ENCODE assay signal across 8 mouse cellular contexts in genomic region chr9:44724223-44724622, GRCm38 (mm10). TPM values are rescaled to one million over a fixed set of nuclear protein-coding genes. Genes with fewer than 3 reads are reported as not detected.
DNase-seq lines count a peak whose midpoint lies in the region; ATAC-seq and TF ChIP-seq lines count a peak whose summit lies in the region.

No protein-coding gene starts in this region.

- H3K36me3 ChIP-seq in kidney, adult 2 months (ENCODE audit: control insufficient read depth, insufficient read depth, low read length) = no peaks in the 10 kb centered on the region
- H3K36me3 ChIP-seq in embryonic facial prominence, embryonic 10.5 days (replicated peaks) = peaks cover 28% of the 10 kb centered on the region; the same call in 1 of the 2 replicates
- H3K36me3 ChIP-seq in heart, embryonic 10.5 days = 0 out of 2 replicates have a peak, but pooled peaks cover 11% of the 10 kb centered on the region
- no peaks in the 10 kb centered on the region for H3K36me3 ChIP-seq in neural tube, embryonic 13.5 days

- no peak overlapping the region for H3K4me2 ChIP-seq in neural tube, embryonic 13.5 days

- TF ChIP-seq POLR2A in kidney, adult 2 months (IDR thresholded peaks at IDR 0.05; ENCODE audit: low read depth, low read length) = no peak

- H3K4me1 ChIP-seq in kidney, adult 2 months (ENCODE audit: control insufficient read depth, insufficient read depth, low read length) = peaks cover 23% of the 10 kb centered on the region
- peaks cover 96% of the 10 kb centered on the region for H3K4me1 ChIP-seq in embryonic facial prominence, embryonic 10.5 days
- H3K4me1 ChIP-seq in heart, embryonic 10.5 days = peaks cover 85% of the 10 kb centered on the region
- peaks cover 85% of the 10 kb centered on the region for H3K4me1 ChIP-seq in neural tube, embryonic 13.5 days (replicated peaks)

- WGBS in kidney, adult 2 months = 75% methylated on average over 6 of the region's 6 CpGs
- whole genome bisulfite sequencing in embryonic facial prominence, embryonic 10.5 days = 71% methylated on average over 6 of the region's 6 CpGs
- 47% methylated on average over 6 of the region's 6 CpGs for WGBS in heart, embryonic 10.5 days
- 41% methylated on average over 6 of the region's 6 CpGs for WGBS in neural tube, embryonic 13.5 days

- DNase-seq in kidney, adult 2 months = peak; percentile 75
- no peak for DNase-seq in kidney, adult 18-20 months
- DNase-seq in embryonic facial prominence, embryonic 10.5 days (ENCODE audit: low spot score) = no peak
- no peak for DNase-seq in heart, embryonic 10.5 days (ENCODE audit: low spot score)
- peak; percentile 59 for DNase-seq in kidney, postnatal 14 days
- DNase-seq in spleen, adult 12 weeks (ENCODE audit: low spot score) = no peak
- no peak for DNase-seq in embryo, embryonic 10.5 days (ENCODE audit: low spot score)

- no peak for ATAC-seq in neural tube, embryonic 13.5 days (ENCODE audit: low read depth)

- no peak for TF ChIP-seq CTCF in kidney, adult 2 months (conservative IDR thresholded peaks at IDR 0.05; ENCODE audit: insufficient read depth, insufficient read length, low read depth, low read length)

- H3K4me3 ChIP-seq in kidney, adult 2 months (ENCODE audit: insufficient read depth, low read depth, low read length) = no peak overlapping the region
- 0 out of 2 replicates have a peak overlapping the region, but pooled peaks have one; percentile 8 for H3K4me3 ChIP-seq in embryonic facial prominence, embryonic 10.5 days
- H3K4me3 ChIP-seq in heart, embryonic 10.5 days = no peak overlapping the region
- H3K4me3 ChIP-seq in neural tube, embryonic 13.5 days = no peak overlapping the region

- no peaks in the 10 kb centered on the region for H3K27me3 ChIP-seq in kidney, adult 2 months (replicated peaks; ENCODE audit: control insufficient read depth, insufficient read depth, low read length)
- H3K27me3 ChIP-seq in embryonic facial prominence, embryonic 10.5 days (replicated peaks; ENCODE audit: low read depth, poor library complexity, severe bottlenecking) = no peaks in the 10 kb centered on the region
- no peaks in the 10 kb centered on the region for H3K27me3 ChIP-seq in heart, embryonic 10.5 days (ENCODE audit: insufficient read depth, poor library complexity, severe bottlenecking)
- H3K27me3 ChIP-seq in neural tube, embryonic 13.5 days = no peaks in the 10 kb centered on the region

- H3K9me3 ChIP-seq in embryonic facial prominence, embryonic 10.5 days = no peaks in the 10 kb centered on the region
- H3K9me3 ChIP-seq in heart, embryonic 10.5 days = no peaks in the 10 kb centered on the region
- H3K9me3 ChIP-seq in neural tube, embryonic 13.5 days = no peaks in the 10 kb centered on the region

- no peak overlapping the region for H3K9ac ChIP-seq in neural tube, embryonic 13.5 days

- H3K27ac ChIP-seq in kidney, adult 2 months (ENCODE audit: insufficient read depth, low read depth, low read length) = no peak overlapping the region
- peak overlapping the region; percentile 78 for H3K27ac ChIP-seq in embryonic facial prominence, embryonic 10.5 days (replicated peaks)
- H3K27ac ChIP-seq in heart, embryonic 10.5 days = peak overlapping the region; percentile 78; the same call in 1 of the 2 replicates
- peak overlapping the region; percentile 68 for H3K27ac ChIP-seq in neural tube, embryonic 13.5 days (replicated peaks)

RNA-seq across cellular contexts. Expression of gene Phldb1, which starts 10.8 kb away (rescaled TPM):
- 37.6 and 46.4 TPM in 2 replicates for polyA plus RNA-seq in kidney, adult 2 months (2012; rRNA removed)
- 48.4 and 51.1 TPM in 2 replicates for polyA plus RNA-seq in embryonic facial prominence, embryonic 10.5 days (2016; fragmentation: Nextera tagmentation; extraction: Ambion mirVana)
- 29.1 and 34.7 TPM in 2 replicates for polyA plus RNA-seq in heart, embryonic 10.5 days (2016; fragmentation: Nextera tagmentation; extraction: Ambion mirVana)
- 42.5 and 43.7 TPM in 2 replicates for polyA plus RNA-seq in neural tube, embryonic 13.5 days (2015; fragmentation: Nextera tagmentation; extraction: Ambion mirVana)

RNA-seq across cellular contexts. Expression of gene Arcn1, which starts 43.4 kb away (rescaled TPM):
- polyA plus RNA-seq in kidney, adult 2 months (2012; rRNA removed) = 42.3 and 50.9 TPM in 2 replicates
- 169 and 171 TPM in 2 replicates for polyA plus RNA-seq in embryonic facial prominence, embryonic 10.5 days (2016; fragmentation: Nextera tagmentation; extraction: Ambion mirVana)
- 159 and 167 TPM in 2 replicates for polyA plus RNA-seq in heart, embryonic 10.5 days (2016; fragmentation: Nextera tagmentation; extraction: Ambion mirVana)
- 147 and 168 TPM in 2 replicates for polyA plus RNA-seq in neural tube, embryonic 13.5 days (2015; fragmentation: Nextera tagmentation; extraction: Ambion mirVana)

RNA-seq across cellular contexts. Expression of gene Ift46, which starts 43.5 kb away (rescaled TPM):
- polyA plus RNA-seq in kidney, adult 2 months (2012; rRNA removed) = 51.0 and 58.8 TPM in 2 replicates
- 133 and 139 TPM in 2 replicates for polyA plus RNA-seq in embryonic facial prominence, embryonic 10.5 days (2016; fragmentation: Nextera tagmentation; extraction: Ambion mirVana)
- 77.2 and 84.8 TPM in 2 replicates for polyA plus RNA-seq in heart, embryonic 10.5 days (2016; fragmentation: Nextera tagmentation; extraction: Ambion mirVana)
- polyA plus RNA-seq in neural tube, embryonic 13.5 days (2015; fragmentation: Nextera tagmentation; extraction: Ambion mirVana) = 172 and 174 TPM in 2 replicates

RNA-seq across cellular contexts. Expression of gene Treh, which starts 51.2 kb away (rescaled TPM):
- 32.2 and 34.4 TPM in 2 replicates for polyA plus RNA-seq in kidney, adult 2 months (2012; rRNA removed)
- not detected in 2 replicates for polyA plus RNA-seq in embryonic facial prominence, embryonic 10.5 days (2016; fragmentation: Nextera tagmentation; extraction: Ambion mirVana)
- not detected in 2 replicates for polyA plus RNA-seq in heart, embryonic 10.5 days (2016; fragmentation: Nextera tagmentation; extraction: Ambion mirVana)
- not detected in 2 replicates for polyA plus RNA-seq in neural tube, embryonic 13.5 days (2015; fragmentation: Nextera tagmentation; extraction: Ambion mirVana)

Comparison
In these comparisons a context has a peak if more than half of its experiments do, and no peak if none do; other contexts are left out.
1. DNase-seq: peak in kidney, adult 2 months (single experiment) and kidney, postnatal 14 days (single experiment); none in kidney, adult 18-20 months (single experiment), embryonic facial prominence, embryonic 10.5 days (single experiment), heart, embryonic 10.5 days (single experiment), spleen, adult 12 weeks (single experiment) and embryo, embryonic 10.5 days (single experiment).